Mouse (Mus musculus): Measurements from ENCODE around the gene Gnb4.

Gnb4 gene

DNA sequence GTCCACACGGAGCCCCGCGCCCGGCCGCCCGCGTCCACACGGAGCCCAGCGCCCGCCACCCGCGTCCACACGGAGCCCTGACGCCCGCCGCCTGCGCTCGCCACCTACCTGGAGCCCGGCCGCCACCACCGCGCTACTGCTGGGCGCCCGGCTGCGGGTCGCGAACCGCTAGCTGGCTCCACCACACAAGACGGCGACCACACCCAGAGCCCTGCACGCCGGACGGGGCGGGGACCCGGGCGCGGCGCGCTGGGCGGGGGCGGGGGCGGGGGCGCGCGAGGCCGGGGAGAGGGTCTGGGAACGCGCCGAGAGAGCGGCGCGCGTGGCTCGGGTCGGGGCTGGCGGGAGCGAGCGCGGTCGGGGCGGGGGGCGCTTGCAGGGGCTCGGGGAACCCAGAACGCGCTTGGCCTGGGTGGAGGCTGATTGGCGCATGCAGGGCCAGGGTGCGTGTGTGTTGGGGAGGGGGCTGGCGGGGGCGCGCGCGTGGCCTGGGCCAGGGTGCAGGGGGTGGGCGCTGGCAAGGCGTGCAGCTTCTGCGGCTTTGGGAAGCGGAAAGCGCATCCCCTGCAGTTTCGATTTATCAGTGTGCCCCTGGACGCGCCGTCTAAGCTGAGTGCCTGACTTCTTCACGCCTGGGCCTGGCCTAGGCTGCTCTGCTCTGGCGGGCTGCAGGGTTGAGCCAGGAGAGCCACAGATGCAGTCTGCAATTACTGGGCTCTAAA, at the start of gene Gnb4:
Gene Gnb4 (minus strand): TSS at position 255 of the 722 bp plus-strand sequence.
- DNase-seq = peak; percentile 25 to 48

DNA sequence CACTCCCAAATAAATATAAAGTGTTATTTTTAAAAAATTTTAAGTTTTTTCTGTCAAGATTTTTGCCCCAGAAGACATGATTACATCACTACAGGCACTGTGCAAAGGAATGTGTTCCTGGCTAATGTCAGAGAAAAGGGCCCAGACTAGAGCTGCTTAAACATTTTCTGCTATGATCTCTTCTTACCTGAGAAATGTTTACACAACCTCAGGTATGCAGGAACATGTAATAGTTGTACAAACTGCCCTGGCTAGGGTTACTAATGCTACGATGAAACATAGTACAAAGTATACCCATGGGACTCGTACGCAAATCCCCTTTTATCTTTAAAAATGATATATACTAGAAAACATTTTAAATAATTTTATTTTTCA, 45.2 kb upstream of the Gnb4 start:
- DNase-seq = no peak

DNA sequence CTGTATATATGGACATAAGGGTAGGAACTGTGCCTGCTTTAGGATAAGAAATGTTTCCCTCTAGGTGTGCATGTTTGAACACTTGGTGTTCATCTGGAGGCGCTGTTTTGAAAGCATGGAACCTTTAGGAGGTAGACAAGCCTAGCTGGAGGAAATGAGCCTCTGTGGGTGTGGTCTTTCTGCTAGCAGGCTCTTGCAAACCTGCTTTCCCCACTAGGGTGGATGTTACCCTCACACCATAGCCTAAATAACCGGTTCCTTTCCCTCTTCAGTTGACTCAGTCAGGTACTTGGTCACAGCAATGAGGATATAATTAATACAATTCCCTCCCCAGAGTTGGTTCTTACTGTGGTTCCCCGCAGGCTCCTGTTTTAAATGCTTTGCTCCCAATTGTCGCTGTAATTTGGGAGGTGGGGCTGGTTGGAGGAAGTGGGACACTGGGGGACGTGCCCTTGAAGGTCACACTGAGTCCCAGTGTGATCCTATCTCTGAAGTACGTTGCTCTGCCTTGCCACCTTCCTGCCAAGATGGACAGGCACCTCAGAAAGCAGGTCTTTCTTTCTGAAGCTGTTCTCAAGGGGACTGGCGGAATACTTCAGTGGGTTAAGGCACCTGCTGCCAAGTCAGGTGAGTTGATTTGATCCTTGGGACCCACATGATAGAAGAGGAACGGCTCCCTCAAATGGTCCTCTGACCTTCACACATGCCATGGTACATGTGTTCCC, 44.6 kb upstream of the Gnb4 start:
- DNase-seq = no peak

DNA sequence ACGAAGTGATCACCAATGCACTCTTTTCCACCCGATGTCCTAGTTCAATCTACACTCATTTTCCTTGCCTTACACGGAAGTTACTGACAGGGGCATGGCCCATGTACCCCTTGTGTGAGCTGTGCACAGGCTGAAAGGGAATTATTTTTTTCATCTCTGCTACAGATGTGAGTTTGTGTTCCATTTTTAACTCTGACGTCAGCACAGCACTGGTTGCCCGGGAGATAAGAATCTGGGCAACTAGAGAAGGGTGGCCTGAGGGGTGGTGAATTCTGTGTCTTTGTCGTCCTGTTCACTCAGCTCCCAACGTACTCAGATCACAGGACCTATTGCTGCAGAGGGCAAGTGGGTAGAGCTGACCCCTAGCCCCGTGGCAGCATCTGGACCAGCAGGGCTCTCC, 43.9 kb upstream of the Gnb4 start:
- no peak for DNase-seq

DNA sequence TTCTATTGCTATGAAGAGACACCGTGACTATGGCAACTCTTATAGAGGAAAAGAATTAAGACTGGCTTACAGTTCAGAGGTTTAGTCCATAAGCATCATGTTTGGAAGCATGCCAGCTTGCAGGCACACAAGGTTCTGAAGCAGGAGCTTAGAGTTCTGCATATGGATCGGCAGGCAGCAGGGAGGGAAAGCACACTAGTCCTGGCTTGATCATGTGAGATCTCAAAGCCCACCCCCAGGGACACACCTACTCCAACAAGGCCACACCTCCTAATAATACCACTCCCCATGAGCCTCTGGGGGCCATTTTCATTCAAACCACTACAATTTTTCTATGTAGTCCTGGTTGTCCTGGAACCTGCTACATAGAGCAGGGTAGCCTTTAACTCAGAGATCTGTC, 43.1 kb upstream of the Gnb4 start:
- DNase-seq = no peak

DNA sequence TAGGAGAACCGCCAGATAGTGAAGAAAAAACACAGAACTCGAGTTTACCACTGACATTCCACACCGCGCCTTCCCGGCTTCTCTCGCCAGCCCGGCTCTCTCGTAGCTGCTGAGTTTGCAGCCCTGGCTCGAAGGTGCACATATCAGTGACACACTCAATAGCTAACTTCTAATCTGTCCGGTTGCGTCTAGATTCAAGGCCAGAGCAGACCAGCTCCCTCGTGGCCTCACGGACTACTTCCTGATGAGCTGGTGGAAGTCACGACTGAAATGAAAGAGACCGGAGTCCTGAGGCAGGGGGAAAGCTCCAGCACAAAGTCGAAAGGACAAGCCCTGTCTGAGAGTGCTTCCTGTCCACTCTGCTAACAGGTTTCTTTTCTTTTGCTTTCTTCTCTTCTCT, 42.4 kb upstream of the Gnb4 start:
- no peak for DNase-seq

DNA sequence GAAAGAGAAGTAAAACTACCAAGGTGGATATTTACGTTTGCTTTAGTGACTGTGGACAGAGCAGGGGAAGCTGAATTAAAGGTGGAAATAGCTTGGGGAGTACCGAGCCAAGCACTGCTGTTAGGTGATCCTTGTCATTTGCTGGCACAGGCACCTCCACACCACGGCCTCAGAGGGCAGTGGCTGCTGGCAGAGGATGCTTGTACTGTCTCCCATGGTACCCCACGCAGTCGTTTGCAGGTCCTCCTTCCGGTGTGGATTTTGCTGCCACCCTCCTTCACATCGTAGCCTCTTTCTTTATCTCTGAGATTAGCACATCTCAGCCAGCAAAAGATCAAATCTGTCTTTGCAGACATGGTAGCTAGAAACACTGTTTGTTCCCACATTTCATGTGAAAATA, 42.0 kb upstream of the Gnb4 start:
- DNase-seq = no peak

DNA sequence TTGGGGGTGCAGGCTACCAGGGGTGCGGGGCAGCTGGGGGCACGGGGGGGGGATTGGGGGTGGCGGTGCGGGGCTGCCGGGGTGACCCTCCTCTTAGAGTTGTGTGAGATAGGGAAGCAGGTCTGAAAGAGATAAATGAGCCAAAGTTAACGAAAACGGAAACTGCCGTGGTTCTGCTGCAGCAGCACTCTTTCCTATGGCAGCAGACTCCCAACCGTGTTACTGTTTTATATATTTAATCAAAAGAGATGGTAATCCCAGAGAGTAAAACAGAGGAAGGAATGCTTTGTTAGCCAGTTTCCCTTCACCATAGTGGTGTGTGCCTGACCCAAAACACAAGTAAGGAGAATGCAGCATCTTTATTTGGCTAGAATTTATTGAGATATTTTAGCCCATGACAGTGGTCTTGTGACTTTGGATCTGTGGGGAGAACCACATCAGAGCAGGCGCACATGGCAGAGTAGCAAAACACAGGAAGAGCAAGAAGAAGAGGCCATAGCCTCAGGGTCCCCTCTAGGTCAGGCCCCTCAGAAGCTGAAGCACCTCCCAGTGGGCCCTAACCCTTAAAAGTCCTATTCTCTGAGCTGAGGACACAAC, 40.1 kb upstream of the Gnb4 start:
- DNase-seq = no peak

DNA sequence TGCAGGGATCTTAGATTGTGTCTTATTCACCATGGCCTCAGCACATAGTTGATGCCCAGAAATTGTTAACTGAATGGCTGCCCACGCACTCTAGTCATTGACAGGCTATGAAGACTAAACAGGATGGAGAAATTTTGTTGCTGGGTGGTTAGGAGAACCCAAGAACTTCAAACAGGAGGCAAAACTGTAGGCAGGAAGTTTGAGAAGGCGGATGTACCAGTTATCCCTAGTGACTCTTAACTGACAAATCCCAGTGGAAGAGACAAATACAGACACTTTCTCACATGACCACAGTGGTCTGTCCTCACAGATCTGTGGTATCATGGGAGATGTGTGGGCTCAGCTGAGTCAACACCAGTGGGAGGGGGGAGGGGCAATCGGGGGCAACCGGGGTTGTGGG, 39.6 kb upstream of the Gnb4 start:
- DNase-seq = no peak

DNA sequence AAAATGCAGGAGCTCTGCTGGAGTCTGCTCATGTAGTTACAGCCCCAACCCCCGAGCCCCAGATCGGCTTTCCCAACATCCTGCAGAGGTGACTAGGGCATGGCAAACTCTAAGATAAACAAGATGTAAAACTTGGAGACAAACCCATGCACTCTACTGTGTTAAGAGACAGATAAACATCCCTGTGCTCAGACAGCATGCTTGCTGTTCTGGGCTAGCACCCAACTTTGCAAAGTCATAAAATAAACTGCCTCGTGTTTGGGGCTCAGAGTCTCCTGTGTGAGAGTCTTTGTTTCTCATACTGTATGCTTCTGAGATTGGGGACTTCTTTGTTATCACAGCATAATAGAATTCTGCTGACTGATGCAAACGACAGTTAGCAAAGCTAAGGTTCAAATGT, 36.4 kb upstream of the Gnb4 start:
- no peak for DNase-seq

DNA sequence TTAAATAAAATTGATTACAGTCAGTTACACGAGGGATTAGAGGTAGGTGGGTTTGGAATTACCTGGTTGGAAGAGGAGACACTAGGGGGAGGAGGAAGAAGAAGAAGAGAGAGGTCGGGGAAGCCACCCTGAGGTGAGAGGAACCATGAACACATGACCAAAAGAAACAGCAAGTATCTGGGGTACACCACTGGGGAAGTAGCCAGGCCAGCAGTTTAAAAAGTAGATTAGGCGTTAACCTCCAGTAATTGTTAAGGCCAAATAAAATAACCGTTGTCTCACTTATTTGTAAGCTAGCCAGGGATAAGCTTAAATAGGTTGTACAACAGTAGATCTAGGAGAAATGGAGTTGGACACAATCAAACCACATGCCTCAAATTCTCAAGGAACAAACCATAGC, 32.9 kb upstream of the Gnb4 start:
- DNase-seq = no peak

DNA sequence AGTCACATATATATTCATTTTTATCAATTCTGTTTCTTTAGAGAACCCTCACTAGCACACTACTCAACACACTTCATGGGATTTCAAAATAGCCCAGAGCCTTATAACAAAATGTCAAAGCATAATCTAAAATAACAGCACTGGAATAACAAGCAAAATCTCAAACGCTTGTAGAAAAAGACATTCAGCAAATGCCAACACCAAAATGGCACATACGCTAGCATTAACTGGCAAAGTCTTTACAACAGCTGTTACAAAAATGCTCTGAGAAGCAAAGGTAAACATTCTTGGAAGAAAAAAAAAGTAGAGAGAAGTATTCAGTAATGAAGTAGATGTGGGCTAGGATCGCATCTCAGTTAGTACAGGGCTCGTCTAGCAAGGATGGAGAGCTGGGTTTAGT, 30.5 kb upstream of the Gnb4 start:
- DNase-seq = no peak

DNA sequence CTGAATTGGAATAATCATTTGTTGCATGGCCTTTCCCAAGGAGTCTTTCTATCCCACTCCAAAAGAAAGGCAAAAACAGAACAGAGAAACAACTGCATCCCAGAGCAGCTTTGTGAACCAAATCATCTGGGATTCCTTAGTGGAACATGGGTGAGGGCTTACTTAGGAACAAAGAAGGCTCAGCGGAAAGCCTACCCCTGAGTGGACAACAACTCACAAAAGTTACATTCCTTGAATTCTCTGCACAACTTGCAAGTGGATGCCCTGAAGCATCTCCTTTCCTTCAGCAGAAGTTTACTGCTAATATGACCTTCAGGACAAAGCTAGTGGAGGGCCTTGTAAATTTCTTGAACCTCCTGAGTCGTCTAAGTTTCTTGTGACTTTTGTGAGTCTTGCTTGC, 28.4 kb upstream of the Gnb4 start:
- no peak for DNase-seq

DNA sequence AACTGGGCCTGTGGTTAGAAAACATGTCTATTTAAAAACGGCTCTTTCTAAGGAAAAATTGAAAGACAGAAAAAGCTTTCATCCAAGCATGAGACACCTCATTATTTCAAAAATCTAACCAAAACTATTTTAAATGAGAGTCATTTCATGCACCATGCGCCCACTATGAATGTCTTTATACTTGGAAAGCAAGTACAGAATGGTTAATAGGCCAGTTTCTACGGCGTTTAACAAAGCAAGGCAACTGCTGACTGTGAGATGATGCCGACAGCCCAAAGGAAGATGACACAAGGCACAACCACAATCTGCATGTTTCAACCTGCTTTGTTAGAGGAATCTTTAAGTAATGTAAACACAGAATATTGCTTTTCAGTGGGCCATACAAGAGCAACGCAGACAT, 25.7 kb upstream of the Gnb4 start:
- DNase-seq = no peak

DNA sequence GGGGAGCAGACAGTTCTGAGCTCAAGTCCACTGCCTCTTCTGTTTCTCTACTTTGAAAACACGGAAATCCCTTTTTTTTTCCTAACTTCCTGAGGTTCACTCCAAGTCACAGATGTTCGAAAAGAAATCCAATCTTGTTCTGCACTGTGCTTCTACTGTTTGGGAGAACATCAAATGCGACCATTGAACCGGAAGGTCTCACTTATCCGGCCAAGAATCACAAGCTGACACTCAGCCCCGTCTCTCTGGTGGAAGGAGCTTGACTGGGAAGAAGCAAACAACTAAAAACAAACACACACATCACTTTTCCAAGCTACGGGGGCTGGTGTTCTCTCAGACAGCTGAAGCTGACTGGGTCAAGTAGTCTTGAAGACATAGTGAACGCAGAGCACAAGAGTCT, 21.9 kb upstream of the Gnb4 start:
- DNase-seq = no peak

DNA sequence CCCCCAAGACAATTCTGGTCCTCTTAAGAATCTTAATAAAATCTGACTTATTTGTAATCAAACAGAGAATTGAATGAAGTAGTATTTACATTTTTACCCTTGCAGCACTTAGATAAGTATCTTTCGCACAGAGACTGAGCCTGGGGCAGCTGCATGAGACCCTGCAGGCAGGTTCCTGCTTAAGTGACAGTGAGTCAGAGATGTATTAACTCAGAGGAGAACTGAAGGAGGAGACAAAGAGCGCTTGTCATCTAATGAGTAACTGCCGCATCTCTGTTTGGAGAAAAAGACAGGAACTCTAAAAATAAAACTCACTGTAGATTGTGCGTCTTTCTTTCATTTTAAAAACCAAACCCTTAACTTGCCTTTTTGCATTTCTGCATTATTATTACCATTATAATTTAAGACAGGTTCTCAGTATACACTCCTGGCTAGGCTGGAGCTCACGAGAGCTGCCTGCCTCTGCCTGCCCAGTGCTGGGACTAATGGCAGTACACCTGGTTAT, 16.4 kb upstream of the Gnb4 start:
- no peak for DNase-seq

DNA sequence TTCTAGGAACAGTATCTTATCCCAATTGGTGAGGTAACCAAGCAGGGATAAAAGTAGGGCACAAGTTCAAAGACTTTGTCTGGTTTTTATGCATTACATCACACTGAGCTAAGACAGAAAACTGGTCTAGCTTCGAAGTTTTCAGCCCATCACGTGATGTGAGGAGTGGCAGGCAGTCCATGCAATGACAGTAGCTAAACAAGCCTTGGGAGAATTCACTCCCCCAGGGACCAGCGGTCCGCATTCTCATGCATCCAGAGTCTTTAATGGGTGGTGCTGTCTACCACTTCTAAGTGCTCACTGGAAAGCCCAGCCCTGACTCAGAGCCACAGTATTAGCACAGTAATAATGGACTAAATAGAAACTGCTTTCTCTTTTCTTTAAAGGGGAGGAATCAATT, 13.8 kb upstream of the Gnb4 start:
- DNase-seq = no peak

DNA sequence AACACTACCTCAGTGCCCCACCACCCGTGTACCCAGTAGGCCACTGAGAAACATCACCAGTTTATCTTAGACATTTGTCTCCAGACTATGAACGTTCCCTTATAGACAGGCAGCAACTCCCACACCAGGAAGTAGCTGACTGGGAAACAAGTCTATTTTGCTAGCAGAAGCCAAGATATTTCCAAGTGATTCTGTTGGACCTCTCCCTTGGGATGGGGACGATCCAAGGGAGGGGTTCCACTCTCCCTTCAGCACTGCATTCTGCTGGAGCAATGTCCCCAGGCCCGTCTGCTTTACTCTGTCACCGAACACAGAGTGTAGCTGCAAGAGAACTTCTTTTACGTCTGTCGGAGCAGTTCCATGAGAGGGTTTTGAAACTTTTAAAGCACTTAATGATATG, 11.8 kb upstream of the Gnb4 start:
- no peak for DNase-seq

DNA sequence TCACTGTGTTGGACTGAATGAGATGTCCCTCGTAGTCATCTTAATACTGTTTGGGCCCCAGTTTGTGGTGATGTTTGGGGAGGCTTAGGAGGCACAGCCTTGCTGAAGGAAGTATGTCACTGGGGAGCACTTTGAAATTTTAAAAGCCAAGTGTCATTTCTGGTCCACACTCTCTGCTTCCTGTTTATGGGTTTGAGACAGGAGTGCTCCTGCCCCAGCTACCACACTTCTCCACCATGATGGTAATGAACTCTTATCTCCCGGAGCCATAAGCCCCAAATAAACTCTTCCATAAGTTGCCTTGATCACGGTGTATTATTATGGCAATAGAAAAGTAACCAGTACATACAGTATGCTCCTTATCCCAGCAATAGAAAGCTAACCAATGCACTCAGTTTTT, 5.7 kb upstream of the Gnb4 start:
- DNase-seq = no peak

DNA sequence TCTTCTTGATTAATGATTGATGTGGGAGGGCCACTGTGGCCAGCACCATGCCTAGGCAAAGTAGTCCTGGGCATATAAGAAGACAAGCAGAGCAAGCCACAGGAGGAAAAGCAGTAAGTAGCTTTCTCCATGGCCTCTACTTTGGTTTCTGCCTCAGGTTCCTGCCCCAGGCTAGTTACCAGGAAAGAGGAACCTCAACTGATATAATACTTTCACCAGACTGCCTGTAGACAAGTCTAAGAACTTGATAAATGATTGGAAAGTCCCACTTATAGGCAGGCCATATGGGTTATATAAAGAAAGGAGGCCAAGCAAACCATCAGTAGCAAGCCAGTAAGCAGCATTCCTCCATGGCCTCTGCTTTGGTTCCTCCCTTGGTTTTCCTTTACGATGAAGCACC, 5.3 kb upstream of the Gnb4 start:
- no peak for DNase-seq

DNA sequence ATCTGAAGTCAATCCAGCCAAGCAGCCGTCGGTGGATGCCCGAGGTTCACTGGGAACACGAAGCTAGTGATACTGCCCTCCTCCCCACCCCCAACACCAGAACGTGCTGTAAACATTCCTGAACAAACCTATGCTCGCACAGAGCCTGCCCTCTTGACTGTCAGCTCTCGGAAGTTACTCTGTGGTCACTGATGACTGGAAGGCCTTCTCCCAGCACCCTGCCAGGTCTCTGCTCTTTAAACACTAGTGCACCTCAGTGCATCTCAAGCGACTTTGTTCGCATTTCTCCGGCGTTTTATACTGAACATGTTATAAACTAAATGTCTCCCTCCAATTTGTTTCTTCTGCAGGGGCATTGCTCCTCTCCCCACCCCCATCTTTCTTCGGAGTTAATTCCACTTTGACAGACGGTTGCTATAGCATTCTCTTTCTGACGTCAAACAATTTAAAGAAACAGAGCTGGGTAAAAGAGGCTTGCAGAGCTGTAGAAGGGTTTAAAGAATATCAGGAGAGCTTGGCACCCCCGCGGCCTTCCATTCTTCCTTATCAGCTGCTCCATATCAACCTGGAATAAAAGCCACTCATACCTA, 763 bp upstream of the Gnb4 start:
- peak in 1 of 2 experiments; percentile 20 for DNase-seq

DNA sequence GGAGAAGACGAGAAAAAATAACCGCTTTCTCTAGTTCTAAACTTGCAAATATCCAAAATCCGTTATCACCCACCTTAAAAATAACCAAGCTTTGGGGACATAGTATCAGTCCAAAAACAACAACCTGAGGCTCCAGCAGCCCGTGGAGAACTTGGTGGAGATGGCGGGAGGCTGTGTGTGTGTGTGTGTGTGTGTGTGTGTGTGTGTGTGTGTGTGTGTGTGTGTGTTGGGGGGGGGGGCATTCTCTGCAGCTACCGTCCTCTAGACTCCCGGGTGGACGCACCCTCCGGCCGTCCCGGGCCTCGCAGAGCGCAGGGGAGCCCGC, 417 bp downstream of the Gnb4 start:
- DNase-seq = no peak

DNA sequence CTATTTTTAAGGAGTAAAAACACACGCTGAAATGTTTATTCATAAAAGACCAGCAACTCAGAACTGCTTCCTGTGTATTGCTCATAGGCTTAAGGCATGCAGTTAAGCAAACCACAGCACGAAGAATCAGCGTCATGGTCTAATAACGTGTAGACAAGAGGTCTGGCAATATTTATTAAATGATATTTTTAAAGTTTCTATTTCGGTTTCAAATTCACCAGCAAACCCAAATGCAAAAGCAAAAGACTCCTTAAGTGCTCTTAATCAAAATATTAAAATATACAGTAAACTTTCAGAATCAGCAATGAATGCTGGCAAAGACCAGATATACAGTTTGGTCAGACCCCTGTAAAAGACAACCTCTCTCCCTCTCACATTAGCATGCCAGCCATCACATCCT, 1.0 kb downstream of the Gnb4 start:
- no peak for DNase-seq

DNA sequence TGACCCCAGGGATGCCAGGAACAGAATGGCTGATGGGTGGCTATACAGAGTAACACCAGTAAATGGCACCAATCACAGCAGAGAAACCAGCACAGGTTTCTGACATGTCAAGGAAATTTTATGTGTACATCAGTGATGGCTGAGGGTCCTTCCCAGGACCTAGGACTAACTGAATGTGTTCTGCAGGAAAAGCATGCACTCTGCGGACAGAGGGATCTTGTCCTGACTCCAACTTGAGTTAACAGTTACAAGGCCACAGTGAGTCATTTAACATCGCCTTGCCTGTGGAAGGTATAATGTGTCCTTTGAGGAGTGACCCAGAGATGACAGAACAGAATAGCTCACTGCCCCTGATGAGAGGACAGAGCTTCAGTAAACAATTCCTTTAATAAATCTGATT, 1.6 kb downstream of the Gnb4 start:
- no peak for DNase-seq
